ENCODE assay signal across 9 mouse cellular contexts in the genomic region with DNA sequence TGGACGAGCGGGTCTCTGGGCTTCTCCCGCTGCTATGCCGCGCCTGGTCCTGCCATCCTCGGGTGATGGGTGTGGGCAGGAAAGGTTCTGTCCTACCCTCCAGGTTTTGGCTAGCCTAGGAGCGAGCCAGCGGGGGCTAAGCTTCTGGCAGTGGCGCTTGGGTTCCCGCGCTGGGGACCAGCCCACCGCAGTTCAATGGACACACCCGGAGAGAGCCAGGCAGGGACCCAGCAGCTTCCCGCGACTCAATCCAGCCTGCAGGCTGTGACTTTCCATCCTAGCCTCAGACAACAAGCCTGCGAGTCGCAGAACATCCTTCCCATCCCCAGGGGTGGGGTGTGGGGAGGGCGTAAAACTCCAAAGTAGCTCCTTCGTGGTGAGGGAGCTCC. TPM values are rescaled to one million over a fixed set of nuclear protein-coding genes. Genes with fewer than 3 reads are reported as not detected.
DNase-seq lines count a peak whose midpoint lies in the region; ATAC-seq lines count a peak whose summit lies in the region.
"Had no signal": no experiment of that assay in that cellular context is flagged by ENCODE, and none has a peak within 500 bp of the region (broad histone marks: within the 10 kb centered on the region; RNA-seq: fewer than 3 reads in every experiment).

No protein-coding gene starts in this region.

- H3K9me3 ChIP-seq in embryonic facial prominence, embryonic 12.5 days: no peaks in the 10 kb centered on the region
- H3K9me3 ChIP-seq in hindbrain, embryonic 10.5 days: no peaks in the 10 kb centered on the region
- H3K9me3 ChIP-seq in limb, embryonic 10.5 days (replicated peaks): no peaks in the 10 kb centered on the region
- H3K9me3 ChIP-seq in midbrain, embryonic 10.5 days (replicated peaks): no peaks in the 10 kb centered on the region

- H3K4me2 ChIP-seq in embryonic facial prominence, embryonic 12.5 days (replicated peaks): peak overlapping the region; percentile 95

- H3K27ac ChIP-seq in embryonic facial prominence, embryonic 12.5 days: no peak overlapping the region
- H3K27ac ChIP-seq in hindbrain, embryonic 10.5 days: peak overlapping the region; percentile 83
- H3K27ac ChIP-seq in limb, embryonic 10.5 days: peak overlapping the region; percentile 82
- peak overlapping the region; percentile 81; the same call in 1 of the 2 replicates for H3K27ac ChIP-seq in midbrain, embryonic 10.5 days (replicated peaks)

- under 1% methylated on average over 19 of the region's 19 CpGs for WGBS in embryonic facial prominence, embryonic 12.5 days
- 1% methylated on average over 19 of the region's 19 CpGs for WGBS in hindbrain, embryonic 10.5 days
- 1% methylated on average over 19 of the region's 19 CpGs for WGBS in limb, embryonic 10.5 days
- WGBS in midbrain, embryonic 10.5 days: 1% methylated on average over 19 of the region's 19 CpGs

- ATAC-seq in embryonic facial prominence, embryonic 12.5 days (ENCODE audit: insufficient number of reproducible peaks, insufficient read depth, low FRiP score, low TSS enrichment): peak; percentile 11; the same call in 1 of the 2 replicates

- no peaks in the 10 kb centered on the region for H3K36me3 ChIP-seq in embryonic facial prominence, embryonic 12.5 days
- no peaks in the 10 kb centered on the region for H3K36me3 ChIP-seq in hindbrain, embryonic 10.5 days
- no peaks in the 10 kb centered on the region for H3K36me3 ChIP-seq in limb, embryonic 10.5 days
- no peaks in the 10 kb centered on the region for H3K36me3 ChIP-seq in midbrain, embryonic 10.5 days

- H3K4me1 ChIP-seq in embryonic facial prominence, embryonic 12.5 days: peaks cover 17% of the 10 kb centered on the region; the same call in 1 of the 2 replicates
- peaks cover 18% of the 10 kb centered on the region for H3K4me1 ChIP-seq in hindbrain, embryonic 10.5 days (replicated peaks)
- peaks cover 26% of the 10 kb centered on the region for H3K4me1 ChIP-seq in limb, embryonic 10.5 days
- peaks cover 26% of the 10 kb centered on the region for H3K4me1 ChIP-seq in midbrain, embryonic 10.5 days

- peak; percentile 26 to 61 for DNase-seq in left cerebral cortex, adult 18-20 months (ENCODE audit: low spot score in 2 of 2)
- DNase-seq in left cerebral cortex, adult 11 months (ENCODE audit: low spot score): no peak
- peak; percentile 51 for DNase-seq in hindbrain, embryonic 10.5 days (ENCODE audit: low spot score)
- DNase-seq in limb, embryonic 10.5 days (ENCODE audit: low spot score): peak; percentile 59
- DNase-seq in midbrain, embryonic 10.5 days (ENCODE audit: low spot score): peak; percentile 57
- peak; percentile 7 to 12 for DNase-seq in spleen, postnatal 14 days (ENCODE audit: low spot score in 2 of 2)
- no peak for DNase-seq in T-cell, adult 2 months (ENCODE audit: low spot score)

- peak overlapping the region; percentile 77 for H3K4me3 ChIP-seq in embryonic facial prominence, embryonic 12.5 days
- H3K4me3 ChIP-seq in hindbrain, embryonic 10.5 days: peak overlapping the region; percentile 80
- peak overlapping the region; percentile 74 for H3K4me3 ChIP-seq in limb, embryonic 10.5 days
- H3K4me3 ChIP-seq in midbrain, embryonic 10.5 days: peak overlapping the region; percentile 83
- H3K4me3 ChIP-seq: myocyte had no signal

- peak overlapping the region; percentile 67 for H3K9ac ChIP-seq in embryonic facial prominence, embryonic 12.5 days

- peaks cover 9% of the 10 kb centered on the region for H3K27me3 ChIP-seq in embryonic facial prominence, embryonic 12.5 days
- H3K27me3 ChIP-seq in hindbrain, embryonic 10.5 days (ENCODE audit: insufficient read depth, poor library complexity, severe bottlenecking): peaks cover 33% of the 10 kb centered on the region
- H3K27me3 ChIP-seq in limb, embryonic 10.5 days (ENCODE audit: low read depth, poor library complexity, severe bottlenecking): peaks cover 38% of the 10 kb centered on the region
- H3K27me3 ChIP-seq in midbrain, embryonic 10.5 days (ENCODE audit: low read depth, poor library complexity, severe bottlenecking): peaks cover 40% of the 10 kb centered on the region

RNA-seq across cellular contexts. Expression of a gene that starts 0.3 kb away (rescaled TPM):
- total RNA-seq in left cerebral cortex, adult 18-20 months (2021): 10 to 100 TPM; 74.4 to 80.2 TPM
- 2.5 and 3.3 TPM in 2 replicates for polyA plus RNA-seq in embryonic facial prominence, embryonic 12.5 days (2016; fragmentation: Nextera tagmentation; extraction: Ambion mirVana)
- 0.72 and 0.85 TPM in 2 replicates for polyA plus RNA-seq in hindbrain, embryonic 10.5 days (2016; fragmentation: Nextera tagmentation; extraction: Ambion mirVana)
- 0.81 and 1.1 TPM in 2 replicates for polyA plus RNA-seq in limb, embryonic 10.5 days (2016; fragmentation: Nextera tagmentation; extraction: Ambion mirVana)
- 0.39 and 0.66 TPM in 2 replicates for polyA plus RNA-seq in midbrain, embryonic 10.5 days (2016; fragmentation: Nextera tagmentation; extraction: Ambion mirVana)
- polyA plus RNA-seq: myocyte had no signal

Comparison
In these comparisons a context has a peak if more than half of its experiments do, and no peak if none do; other contexts are left out.
1. DNase-seq: peak in left cerebral cortex, adult 18-20 months (2 of 2), hindbrain, embryonic 10.5 days (single experiment), limb, embryonic 10.5 days (single experiment), midbrain, embryonic 10.5 days (single experiment) and spleen, postnatal 14 days (2 of 2); none in left cerebral cortex, adult 11 months (single experiment) and T-cell, adult 2 months (single experiment).
2. Peak in every context shown above with its lines, with median percentiles within 50 percentile points of each other: H3K4me3 ChIP-seq.